Mouse (Mus musculus) thymus, postnatal 36 days (tissue): ENCODE results near the gene Map4k4.

Experiments used
- DNase-seq, 2 experiments: peaks; one replicate each; pipeline ENCODE4 v3.0.0; 2022; ENCODE audit warnings: mixed read lengths in 2 of 2

Map4k4 gene

DNA sequence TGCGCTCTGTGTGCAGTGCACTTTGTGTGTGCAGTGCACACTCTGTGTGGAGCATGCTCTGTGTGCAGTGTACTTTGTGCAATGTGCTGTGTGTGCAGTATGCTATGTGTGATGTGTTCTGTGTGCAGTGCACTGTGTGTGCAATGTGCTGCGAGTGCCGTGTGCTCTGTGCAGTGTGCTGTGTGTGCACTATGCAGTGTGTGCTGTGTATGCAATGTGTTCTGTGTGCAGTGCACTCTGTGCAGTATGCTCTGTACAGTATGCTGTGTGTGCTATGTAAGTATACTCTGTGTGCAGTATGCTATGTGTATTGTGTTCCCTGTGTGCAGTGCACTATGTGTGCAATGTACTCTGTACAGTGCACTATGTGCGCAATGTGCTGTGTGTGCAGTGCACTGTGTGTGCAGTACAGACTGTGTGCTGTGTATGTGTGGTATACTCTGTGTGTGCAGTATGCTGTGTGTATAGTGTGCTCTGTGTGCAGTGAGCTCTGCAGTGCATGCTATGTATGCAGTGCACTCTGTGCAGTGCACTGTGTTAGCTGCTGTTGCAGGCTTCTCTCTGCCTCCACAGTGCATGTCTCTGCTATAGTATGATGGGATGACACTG, 105.4 kb downstream of the Map4k4 start:
- DNase-seq, result no peak

DNA sequence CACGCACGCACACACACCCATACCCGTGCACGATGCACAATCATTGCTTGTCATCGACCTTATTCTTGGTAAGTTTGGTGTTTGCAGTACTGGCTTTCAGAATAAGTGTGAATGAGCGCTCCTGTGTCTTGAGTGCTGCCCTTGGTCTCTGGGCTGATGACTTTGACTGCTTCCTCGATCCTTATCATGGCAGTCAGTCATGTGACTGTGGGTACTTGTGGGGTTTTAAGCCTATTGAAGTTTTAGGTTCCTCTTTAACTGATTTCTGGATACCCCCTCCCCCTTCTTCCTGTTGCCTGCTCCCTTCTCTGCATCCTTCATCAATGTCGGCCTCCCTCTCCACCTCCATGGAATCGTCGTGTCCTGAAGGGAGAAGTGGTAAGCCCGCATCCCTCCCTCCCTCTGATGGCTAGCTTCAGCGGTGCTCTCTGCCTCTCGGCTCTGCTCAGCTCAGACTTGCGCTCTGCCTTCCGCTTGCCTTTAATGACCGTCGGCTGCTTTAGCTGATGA, 107.3 kb downstream of the Map4k4 start:
- no peak for DNase-seq

DNA sequence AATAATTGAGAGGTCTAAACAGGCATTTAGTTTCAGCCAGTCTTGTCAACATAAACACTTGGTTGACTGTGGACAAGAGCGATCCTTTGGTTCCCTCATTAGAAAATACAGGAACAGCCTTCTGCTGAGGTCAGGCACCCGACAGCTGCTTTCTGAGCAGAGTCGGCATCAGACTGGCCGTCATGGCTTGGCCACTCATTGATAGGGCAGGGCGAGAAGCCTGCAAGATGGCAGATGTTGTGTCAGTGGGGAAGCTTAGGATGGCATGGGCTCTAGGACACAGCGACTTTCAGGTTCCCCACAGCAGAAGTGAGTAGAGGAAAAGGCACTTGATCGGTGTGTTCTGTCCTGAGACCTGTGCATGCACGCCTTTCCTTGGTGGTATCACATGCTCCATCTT, 112.0 kb downstream of the Map4k4 start:
- no peak for DNase-seq

DNA sequence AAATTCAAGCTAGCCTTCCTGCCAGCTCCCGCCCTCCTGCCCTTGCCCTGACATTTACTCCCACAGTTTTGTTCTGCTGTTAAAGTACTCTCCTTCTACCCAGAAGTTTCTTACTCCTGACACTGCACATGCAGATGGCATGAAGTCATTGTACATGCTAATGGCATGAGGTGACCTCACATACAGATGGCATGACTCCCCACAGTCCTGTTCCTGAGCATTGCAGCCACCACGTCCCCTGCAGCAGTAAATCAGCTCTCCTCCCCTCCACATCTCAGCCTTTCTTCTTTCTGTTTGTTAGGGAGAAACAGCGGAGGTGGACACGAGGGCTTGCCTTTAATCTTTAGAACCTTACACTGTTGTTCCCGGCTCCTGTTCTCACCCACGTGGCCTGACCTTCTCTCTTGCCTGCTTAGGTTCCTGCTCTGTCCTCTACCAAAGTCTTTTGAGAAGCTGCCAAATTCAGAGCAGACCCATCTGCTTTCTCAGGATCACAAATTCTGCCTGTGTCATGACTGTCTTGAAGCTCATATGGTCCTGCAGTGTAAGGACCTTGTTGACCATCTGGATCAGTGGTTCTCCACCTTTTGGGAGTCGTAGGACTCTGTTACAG, 114.5 kb downstream of the Map4k4 start:
- DNase-seq, result no peak

DNA sequence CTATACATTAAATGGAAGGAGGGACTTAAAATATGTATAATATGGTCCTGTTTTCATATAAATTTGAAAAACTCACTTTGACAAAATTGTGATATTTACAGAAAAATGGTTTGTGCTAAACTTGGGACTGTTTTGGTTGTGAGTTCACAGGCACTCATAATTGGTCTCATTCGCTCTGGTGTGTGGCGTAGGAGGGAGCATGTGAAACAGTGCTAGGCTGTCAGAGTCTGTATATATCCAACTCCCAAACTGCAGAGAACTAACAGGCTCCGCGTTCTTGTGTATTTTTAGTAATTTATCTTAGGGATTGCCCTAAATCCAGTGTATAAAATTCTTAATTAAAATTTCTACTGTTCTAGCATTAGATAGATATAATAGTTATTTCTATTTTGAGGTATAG, 120.9 kb downstream of the Map4k4 start:
- DNase-seq, result no peak

DNA sequence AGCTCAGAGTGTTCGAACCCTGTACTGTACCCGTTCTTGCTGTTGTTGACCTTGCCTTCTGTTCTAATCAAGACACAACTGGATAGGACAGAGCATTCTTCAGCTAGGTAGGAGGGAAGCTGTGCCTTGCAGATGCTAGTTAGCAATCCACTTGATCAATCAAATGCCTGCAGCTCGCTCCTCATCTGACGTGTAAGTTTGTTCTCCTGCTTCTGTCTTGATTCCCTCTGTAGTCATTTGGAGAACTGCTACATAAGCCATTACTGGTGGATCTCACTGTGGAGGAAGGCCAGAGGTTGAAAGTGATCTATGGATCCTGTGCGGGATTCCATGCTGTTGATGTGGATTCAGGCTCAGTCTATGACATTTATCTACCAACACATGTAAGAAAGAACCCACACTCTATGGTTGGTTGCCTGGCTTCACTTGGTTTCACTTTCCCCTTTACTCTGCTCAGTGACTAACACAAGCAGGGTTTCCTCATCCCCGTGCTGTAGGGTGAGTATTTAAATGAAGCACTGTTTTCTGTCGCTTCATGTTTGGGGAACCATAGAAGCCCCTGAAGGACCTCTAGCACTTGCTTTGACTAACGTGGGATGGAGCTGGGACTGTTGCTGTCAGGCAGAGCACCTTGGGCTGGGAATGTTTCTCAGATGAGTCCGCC, 121.9 kb downstream of the Map4k4 start:
- DNase-seq, result no peak

DNA sequence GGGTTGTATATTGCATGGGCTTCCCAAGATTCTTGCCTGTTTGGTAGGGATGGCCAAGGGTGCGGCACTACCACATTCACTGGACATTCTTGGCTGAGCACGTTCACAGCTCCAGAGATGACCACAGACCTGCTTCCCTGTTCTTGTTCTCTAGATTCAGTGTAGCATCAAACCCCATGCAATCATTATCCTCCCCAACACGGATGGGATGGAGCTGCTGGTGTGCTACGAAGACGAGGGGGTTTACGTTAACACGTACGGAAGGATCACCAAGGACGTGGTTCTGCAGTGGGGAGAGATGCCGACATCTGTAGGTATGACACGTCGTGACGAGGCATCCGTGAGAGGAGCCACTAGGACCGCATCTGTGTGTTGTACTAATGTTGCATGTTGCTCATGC, 122.5 kb downstream of the Map4k4 start:
- no peak for DNase-seq

DNA sequence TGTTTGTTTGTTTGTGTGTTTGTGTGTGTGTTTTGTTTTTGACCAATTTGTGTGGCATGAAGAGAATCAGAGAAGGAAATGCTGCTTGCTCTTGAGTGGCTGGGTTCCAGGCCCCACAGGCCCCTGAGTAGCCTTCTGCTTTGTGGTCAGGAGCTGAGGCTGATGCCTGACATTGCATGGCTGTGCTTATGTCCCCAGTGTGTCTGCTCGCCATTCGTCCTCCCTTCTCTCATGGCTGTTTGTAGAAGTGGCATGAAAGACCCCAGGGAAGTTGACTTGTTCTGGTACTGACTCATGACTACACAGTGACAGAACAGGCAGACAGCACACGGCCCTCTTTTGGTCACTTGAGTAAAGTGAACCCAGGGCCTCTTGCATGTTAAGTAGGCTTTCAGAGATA, 123.0 kb downstream of the Map4k4 start:
- DNase-seq, result no peak

DNA sequence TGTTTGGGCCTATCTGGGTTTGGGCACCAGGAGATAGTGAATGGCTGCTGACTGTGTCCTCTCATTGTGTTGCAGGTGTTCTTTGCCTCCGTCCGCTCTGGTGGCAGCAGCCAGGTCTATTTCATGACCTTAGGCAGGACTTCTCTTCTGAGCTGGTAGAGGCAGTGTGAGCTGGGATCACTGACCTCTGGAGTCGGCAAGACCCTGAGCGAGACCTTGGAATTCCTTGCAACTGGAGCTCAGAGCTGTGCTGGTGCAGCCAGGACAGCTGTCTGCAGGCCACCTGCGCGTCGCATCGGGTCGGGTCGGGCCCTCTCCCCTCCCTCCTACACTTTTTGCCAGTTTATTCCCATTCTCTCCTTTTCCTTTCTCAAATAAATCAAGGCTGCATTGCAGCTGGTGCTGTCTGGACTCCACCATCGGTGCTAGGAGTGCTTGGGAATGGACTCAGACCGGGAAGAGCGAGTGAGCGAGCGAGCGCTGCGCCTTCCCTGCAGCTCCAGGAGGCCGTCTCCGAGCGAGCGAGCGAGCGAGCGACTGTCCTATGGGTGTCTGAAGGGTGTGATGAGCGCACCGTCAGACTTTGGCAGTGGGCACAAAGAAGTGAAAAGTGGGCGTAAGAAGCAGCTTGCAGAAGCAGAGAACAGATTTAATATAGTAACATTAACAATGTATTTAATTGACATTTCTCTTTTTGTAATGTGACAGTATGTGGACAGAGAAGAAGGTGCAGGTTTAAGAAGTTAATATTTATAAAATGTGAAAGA, 124.0 kb downstream of the Map4k4 start:
- DNase-seq, result no peak

DNA sequence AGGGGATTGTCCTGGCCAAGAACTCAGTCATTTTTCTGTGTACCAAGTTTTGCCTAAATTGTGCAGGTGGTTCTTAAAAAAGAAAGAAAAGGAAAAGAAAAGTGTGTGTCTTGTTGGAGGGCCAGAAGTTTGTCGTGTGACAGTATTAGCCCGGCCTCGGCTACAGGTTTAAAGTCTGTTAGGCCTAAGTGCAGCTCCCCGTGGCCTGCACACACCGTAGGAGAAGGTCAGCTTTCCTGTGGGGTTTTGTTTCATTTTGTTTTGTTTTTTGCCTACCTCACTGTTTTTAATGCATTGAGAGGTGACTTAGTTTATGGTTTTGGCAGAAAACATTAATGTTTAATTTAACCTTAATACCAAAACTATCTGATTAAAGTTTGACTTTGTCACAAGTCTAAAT, 124.7 kb downstream of the Map4k4 start:
- no peak for DNase-seq

DNA sequence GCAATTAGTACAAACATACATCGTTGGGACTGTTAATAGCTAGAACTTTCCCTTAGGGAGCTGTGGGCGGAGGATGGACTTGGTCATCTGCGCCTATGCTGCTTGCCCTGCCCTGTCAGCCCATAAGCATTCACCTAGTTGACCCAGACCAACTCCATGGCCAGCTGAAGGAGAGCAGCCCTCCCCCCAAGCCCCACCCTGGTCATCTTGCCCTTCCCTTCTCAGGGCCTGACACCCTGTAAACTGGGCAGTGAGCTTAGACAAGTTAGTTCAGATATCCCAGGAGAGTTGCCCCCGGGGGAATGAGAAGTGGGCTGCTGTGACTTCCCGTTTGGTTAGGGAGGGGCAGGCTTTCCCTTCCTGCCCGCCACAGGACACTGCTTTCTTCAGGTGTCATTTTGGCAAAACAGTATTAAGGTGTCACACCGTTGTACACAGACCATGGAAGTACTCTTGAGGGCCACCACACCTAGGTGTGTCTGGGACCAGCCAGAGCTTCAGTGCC, 126.5 kb downstream of the Map4k4 start:
- DNase-seq, result no peak

DNA sequence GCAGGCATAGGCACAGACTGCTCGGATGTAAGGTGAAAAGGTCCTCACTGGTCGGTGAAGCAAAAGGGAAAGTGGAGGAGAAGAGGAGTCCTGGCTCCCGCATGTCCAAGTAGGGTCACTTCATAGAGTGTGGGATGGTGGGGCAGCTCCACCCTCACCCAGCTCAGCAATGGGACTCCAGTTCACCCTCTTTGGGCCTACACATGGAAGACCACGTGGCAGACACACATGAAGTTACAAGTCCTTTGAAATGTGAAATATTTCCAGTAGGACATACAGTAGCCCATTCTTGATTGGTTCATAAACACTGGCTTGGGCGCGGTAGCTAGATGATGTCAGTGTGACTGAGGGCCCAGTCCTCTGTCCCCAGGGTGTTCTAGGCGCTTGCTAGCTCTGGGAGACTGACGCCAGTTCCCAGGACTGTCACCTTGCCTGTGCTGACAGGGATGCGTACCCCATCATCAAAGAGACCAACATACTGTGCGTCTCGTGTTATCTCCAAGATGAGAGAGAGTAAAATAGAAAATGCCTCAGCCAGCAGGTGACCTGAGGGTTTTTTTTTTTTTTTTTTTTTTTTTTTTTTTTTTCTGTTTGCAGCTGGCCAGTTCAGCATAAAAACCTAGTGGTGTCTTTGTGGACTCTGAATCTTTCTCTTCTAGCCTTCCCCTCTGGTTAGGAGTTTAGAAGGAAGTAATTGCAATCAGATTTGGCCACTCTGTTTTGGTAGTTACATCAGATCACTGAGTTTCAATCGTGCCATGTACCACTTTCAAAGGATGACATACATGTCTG, 127.7 kb downstream of the Map4k4 start:
- no peak for DNase-seq

DNA sequence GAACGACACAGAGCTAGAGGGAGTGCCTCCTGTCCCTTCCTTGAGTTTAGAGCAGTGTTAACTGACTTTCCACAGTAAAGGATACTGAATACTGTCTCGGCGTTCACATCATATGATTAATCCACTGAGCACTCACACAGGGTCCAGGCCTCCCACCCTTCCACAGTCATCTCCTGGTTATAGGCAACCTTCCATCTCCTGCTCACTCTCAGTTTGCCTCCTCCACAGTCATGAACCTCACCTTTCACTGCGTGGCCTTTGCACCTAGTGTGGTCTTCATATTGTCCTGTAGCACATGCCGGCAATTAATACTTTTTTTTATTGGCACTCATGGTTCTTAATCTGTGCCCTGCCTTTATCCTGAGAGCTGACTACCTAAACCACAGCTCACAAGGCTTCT, 128.9 kb downstream of the Map4k4 start:
- no peak for DNase-seq

DNA sequence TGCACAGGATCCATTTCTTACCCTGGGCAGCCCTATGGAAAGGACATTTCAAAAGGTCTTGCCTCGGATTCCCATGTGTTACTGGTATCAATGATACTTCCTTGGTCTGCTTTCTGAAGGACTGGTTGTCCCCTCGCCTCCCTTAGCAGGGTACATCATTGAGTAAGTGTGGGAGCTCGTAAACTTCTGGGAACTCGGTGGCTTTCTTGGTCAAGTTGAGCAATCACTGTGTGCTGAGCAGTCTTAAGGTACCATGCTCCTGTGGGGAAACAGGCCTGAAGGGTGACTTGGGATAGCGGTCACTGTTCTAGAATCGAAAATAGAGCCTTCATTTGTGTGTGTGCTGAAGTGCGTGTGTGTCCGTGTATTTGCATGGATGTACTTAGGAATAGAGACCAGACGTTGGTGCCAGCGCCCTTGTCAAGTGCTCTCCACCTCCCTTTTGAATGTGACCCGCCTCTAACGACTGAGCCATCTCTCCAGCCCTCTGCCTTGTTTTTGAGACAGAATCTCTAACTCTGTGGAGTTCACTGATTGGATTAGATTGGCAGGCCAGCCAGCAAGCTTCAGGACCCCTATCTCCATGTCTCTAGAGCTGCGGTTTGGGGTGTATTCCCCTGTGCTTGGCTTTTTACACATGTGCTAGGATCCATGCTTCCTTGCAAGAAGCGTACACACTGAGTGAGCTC, 129.7 kb downstream of the Map4k4 start:
- no peak for DNase-seq

DNA sequence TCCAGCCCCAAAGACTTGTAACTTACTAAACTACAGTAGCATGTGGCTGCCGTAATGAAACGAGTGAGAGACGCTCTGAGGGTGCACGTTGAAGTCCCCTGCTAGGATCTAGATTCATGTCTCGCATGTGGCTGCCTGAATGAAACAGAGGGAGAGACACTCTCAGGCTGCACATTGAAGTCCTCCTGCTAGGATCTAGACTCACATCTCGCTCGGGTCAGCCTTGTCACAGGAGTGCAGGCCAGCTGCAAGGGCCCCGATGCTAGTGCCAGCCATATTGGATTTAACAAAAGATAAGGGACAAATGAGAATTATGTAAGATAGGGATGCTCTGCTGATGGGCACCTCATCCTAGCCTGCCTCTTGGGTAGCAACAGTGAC, 130.3 kb downstream of the Map4k4 start:
- no peak for DNase-seq

DNA sequence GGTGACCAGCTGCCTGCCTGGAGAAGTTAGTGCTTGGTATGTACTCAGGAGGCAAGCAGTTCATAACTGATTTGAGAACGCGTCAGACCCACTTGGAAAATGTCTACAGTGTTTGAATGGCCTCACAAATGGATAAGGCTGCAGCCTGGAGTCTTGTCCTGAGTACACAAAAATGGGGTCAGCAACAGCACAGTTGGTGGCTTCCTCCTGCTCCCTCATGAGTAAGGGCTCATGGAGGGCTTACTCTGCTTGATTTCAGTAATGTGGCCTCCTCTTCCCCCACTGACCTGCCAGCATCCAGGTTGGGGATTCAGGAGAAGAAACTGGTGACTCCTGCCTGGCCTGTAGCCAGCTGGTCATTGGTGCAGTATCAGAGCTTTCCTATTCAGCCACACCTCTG, 130.9 kb downstream of the Map4k4 start:
- DNase-seq, result no peak

DNA sequence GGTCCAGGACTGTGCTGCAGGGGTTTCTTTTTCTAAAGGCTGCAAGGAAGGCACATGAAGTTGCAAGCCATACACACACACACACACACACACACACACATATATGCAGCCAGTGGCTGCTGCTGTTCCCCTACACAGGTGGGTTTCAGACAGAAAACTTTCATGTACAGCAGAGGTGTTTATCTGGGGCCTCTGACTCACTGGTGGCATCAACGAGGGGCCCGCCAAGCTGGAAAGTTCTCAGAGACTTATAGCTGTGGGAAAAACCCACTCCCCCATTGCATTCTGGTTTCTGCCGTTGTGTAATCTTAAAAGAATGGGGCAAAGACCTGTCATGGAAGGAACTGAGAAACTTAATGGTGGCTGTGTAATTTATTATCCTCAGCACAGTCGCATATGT, 132.6 kb downstream of the Map4k4 start:
- DNase-seq, result no peak

DNA sequence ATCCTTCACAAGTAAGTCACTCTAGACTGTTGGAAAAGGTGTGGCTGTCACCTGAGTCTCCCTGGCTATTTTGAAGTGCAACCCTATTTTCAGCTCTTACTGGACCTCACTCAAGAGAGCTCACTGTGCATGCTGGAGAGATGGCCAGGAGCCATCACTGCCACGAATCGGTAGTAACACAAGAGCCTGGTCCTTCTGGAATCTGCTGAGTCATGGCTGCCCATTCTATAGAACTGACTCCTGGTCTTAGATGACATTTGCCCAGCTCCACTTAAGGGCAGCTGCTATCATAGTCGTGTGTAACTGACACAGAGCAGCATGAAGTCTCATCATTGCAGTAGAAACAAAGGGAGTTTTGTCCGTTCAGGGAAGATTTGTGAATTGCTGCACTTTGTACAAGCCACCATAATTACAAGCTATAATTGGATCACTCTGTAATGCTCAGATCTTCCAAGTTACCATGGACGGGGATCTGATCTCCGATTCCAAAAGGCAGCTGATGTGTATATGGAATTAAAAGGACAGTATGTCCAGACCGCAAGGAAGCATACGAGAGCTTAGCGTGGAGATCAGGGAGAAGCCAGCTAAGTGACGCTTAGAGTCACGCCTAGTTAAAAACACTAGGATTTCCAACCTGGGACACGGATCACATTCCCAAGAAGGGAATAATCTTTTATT, 133.2 kb downstream of the Map4k4 start:
- DNase-seq, result no peak

DNA sequence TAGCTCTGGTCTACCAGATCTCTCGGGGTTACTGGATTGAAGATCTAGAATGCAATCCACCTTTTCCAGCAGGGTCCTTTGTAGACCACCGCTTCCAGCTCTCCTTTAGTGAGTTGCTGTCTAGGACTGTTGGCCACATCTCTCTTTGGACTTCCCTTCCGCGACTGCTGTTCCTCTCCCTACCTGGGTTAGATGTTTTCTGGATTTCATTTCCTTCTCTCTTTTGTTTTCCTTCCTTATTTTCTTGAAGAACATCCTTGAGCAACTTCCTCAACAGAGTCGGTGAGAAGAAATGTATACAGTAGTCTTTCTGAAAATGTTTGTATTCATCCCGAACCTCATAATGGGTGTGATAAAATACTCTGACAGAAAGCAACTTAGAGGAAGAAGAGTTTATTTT, 137.1 kb downstream of the Map4k4 start:
- no peak for DNase-seq

DNA sequence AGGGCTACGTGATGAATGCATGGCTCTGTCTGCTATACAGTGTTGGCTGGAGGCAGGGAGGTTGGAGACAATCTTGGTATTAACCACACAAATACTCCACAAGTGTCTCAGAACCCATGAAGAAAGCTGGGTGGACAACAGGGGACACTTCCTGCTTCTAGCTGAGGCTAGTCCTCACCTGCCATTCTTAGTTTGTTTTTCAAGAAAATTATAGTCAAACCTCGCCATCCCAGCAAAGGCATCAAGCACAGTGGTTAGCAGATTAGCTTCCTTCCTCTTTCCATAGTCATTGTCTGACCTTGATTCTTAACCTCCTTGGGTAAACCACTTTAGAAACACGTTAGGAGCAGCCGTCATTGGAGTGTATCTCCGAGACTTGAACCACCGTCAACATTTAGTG, 145.0 kb downstream of the Map4k4 start:
- no peak for DNase-seq

DNA sequence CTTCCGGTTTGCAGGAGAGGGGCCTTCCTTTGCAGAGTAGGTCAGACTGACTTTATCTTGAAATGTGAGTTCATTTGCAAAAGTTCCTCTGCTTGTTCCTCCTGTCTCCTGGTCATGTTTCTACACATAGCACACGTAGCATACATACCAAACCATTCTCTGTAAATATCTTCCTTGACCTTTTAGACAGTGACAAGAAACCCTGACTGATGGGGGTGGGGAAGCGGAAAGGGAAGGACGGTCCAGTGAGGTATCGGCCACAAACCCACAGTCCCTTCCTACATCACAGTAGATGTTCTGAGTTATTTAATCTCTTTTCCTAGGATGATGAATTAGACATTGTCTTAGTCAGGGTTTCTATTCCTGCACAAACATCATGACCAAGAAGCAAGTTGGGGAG, 145.9 kb downstream of the Map4k4 start:
- no peak for DNase-seq
